Mouse (Mus musculus) left cerebral cortex, postnatal 10 days (tissue): Measurements from ENCODE around the gene Klhl22. TPM values are rescaled to one million over a fixed set of nuclear protein-coding genes. Genes with fewer than 3 reads are reported as not detected.
A peak's percentile ranks its signal among the peaks of the same experiment; 100 is the strongest.

Experiments
- DNase-seq, 2 experiments: peaks; one replicate each; pipeline ENCODE4 v3.0.0; 2021 to 2022; ENCODE audit warnings: low spot score in 2 of 2, mixed read lengths in 1 of 2; ENCODE audit errors: extremely low spot score in 1 of 2
- intact Hi-C: fragments of 180-260 bp; cut with DNase I; formaldehyde crosslinking; loops from one replicate; pipeline ENCODE4 v1.15.1; 2025
- total RNA-seq, 2 experiments: library from RNA; stranded (reverse); gene quantifications; 2 replicates each; pipeline ENCODE4 v1.2.3; 2021

Gene Klhl22
- total RNA-seq, 2 experiments from 2014 or later, result 96.5 to 101 TPM

DNA sequence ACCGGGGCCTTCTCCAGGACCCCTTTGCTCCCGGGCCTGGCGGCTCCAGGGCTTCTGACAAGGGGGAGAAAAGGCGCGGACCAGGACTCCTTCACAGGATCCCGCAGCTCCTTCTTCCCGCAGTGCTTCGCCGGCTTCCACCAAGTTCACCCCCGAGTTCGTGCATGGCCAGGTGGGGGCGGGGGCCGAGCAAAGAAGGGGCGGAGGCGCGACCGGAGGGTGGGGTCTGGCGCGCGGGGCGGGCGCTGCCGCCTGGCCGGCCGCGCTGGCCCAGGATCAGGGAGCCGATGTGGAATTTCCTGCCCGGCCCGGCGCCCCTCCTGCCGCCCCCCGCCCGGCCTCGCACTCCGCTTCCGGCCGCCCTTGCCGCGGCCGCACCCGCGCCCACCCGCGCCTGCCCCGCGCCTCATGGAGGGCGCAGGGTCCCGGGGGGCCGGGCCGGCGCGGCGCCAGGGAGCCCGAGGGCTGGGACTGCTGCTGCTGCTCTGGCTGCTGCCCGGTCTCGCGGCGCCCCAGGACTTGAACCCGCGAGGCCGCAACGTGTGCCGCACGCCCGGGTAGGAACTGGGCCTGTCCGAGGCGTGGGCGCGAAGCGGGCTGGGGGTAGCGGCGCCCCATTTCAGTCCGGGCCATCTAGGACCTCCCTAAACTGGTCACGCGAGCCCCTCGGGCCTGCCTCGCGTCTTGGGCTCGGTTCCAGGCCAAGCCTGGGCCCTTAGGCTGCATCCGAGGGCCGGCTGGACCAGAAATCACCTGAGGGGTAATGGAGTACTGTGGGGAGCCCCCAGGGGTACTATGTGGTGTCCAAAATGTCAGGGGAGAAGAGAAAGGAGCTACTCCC, 37.8 kb downstream of the Klhl22 start, which contains the start of gene Scarf2:
Gene Scarf2, plus strand, starts transcription at position 312 of the 841 bp plus-strand sequence.
- DNase-seq, result peak in 1 of 2 experiments; percentile 80
- intact Hi-C loops, result no loop called here

DNA sequence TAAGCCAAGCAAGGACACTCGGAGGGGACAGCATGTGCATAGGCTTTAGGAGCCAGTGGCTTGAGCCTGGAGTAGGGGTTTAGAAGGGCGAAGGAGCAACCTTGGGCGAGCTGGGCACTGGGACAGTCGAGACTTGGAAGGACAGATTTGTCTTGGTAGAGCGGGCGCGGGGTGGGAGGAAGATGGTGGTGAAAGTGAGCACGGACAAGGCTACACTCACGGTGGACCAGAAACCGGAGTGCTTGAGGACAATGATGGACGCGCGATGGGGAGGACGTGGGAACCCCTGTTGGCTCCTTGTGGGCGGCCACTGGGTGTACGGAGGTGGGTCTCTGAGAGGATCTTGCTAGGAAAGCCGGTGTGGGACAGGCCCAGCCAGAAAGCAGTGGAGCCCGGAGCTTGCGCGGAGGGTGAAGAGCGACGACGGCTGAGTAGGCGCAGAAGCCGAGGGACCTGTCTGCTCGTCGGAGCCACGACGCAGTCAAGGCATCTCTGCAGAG, 38.4 kb downstream of the Klhl22 start:
- intact Hi-C loops, result no loop called here
- no peak for DNase-seq

- intact Hi-C loops, result no loop called here
- DNase-seq, result peak in 1 of 2 experiments; percentile 82
Measured at GRCm38 (mm10) chr16:17798321-17799180, 39.1 kb downstream of the Klhl22 start.

GRCm38 (mm10) chr16:17799584-17799983, 40.2 kb downstream of the Klhl22 start:
- no peak for DNase-seq

GRCm38 (mm10) chr16:17801777-17802455, 42.5 kb downstream of the Klhl22 start:
- intact Hi-C loops, result no loop called here
- peak in 1 of 2 experiments; percentile 52 for DNase-seq

More at GRCm38 (mm10) chr16:17799584-17799983, 40.2 kb downstream of the Klhl22 start:
- intact Hi-C loops, result no loop called here

DNA sequence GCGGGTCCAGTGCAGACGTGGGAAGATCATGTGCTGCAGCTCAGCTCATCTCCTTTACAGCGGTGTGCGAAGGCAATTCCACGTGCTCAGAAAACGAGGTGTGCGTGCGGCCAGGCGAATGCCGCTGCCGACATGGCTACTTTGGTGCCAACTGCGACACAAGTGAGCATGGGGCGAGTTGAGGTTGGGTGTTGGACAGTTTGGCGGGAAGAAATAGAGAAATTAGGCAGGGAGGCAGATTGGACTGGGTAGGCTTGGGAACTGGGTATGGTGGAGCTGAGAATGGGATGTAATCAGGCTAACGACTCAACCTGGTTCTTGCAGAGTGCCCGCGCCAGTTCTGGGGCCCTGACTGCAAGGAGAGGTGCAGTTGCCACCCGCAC, 43.0 kb downstream of the Klhl22 start:
- intact Hi-C loops, result no loop called here
- DNase-seq, result no peak

GRCm38 (mm10) chr16:17802839-17803674, 43.6 kb downstream of the Klhl22 start:
- intact Hi-C loops, result no loop called here
- peak in 1 of 2 experiments; percentile 76 for DNase-seq

GRCm38 (mm10) chr16:17803675-17804448, 44.4 kb downstream of the Klhl22 start:
- intact Hi-C loops, result no loop called here

GRCm38 (mm10) chr16:17804449-17804912, 45.1 kb downstream of the Klhl22 start:
- DNase-seq, result peak in 1 of 2 experiments; percentile 42
- intact Hi-C loops, result no loop called here

More at GRCm38 (mm10) chr16:17803675-17804448, 44.4 kb downstream of the Klhl22 start:
- DNase-seq, result no peak

DNA sequence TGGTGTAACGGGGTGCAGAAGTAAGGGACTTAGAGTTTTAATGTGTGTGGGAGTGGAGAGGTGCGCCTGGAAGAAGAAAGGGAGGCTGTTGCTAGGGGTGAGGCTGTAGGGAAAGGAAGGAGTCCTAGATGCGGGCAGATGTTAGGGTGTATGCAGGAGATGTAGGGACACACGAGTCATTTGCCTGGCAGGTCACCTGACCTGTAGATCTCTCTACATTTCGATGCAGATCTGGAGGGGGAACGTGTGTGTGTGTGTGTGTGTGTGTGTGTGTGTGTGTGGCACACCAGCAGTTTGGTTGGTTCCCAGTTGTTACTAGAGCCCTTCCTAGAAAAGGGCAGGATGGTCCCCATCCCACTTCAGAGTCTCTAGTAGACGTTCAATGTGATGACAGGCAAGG, 45.6 kb downstream of the Klhl22 start:
- no peak for DNase-seq
- intact Hi-C loops, result loop anchor here (5.0 kb wide), 1 partner anchor 48 kb away; the partner anchor contains the start of gene Klhl22

- DNase-seq, result peak in 1 of 2 experiments; percentile 40
- intact Hi-C loops, result loop anchor here (5.0 kb wide), 1 partner anchor 49 kb away; the partner anchor contains the start of gene Klhl22
Measured at GRCm38 (mm10) chr16:17806581-17807191, 47.3 kb downstream of the Klhl22 start.

DNA sequence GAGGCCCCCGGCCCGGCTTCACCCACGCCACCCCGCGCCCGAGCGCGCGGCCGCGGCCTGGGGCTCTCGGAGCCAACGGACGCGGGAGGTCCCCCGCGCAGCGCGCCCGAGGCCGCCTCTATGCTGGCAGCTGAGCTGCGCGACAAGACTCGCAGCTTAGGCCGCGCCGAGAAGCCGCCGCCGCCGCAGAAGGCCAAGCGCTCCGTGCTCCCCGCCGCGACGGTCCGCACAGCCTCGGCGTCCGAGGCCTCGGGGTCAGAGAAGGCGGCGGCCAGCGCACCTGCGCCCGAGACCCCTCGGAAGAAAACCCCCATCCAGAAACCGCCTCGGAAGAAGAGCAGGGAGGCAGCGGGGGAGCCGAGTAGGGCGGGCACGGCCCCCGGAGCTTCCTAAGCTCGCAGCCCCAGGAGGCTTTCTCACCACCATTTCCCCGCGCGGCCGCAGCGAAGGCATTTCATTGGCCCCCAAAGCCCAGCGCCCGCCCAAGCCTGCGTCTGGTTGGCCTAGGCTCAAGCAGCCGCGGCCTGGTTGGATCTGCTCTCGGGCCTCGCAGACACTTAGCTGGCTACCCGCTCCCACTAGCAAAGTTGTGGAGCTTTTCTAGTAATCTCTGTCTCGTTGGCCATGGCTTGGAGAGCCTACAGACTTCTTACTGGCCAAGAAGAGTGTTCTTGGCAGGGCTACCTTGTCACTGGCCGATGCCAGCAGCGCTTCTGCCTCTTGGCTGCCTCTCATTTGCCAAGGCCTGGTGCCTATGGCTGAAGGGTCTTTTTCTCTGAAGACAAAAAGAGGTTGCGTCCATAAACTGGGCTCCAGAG, 48.0 kb downstream of the Klhl22 start:
- peak; percentile 83 to 91 for DNase-seq
- intact Hi-C loops, result loop anchor here (5.0 kb wide), 1 partner anchor 50 kb away; the partner anchor contains the start of gene Klhl22

GRCm38 (mm10) chr16:17809125-17809524, 49.7 kb downstream of the Klhl22 start:
- no peak for DNase-seq
- intact Hi-C loops, result loop anchor here (5.0 kb wide), 1 partner anchor 52 kb away; the partner anchor contains the start of gene Klhl22

DNA sequence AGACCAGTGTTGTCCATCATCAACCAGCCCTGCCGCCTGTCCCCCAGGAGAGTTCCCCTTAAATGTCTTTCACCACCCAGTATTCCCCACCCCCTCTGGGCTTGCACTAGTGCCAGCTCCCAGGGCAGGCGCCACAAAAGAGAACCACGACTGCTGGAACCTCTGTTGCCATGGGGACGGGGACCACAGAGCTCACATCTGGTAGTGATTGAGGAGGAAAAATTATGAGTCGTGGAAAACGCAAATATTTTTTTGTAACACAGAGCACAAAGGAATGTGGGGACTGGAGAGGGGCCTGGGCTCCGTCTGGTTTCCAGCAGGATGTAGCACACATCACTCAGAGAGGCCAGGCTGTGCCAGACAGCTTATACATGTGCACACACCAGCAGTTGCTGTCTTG, 50.3 kb downstream of the Klhl22 start:
- peak in 1 of 2 experiments; percentile 77 for DNase-seq
- intact Hi-C loops, result loop anchor here (5.0 to 10.0 kb wide), 3 partner anchors 52 to 252 kb away; partner anchors contain the start of genes Ccdc74a and Klhl22

GRCm38 (mm10) chr16:17812120-17812519, 52.7 kb downstream of the Klhl22 start:
- intact Hi-C loops, result loop anchor here (5.0 to 10.0 kb wide), 2 partner anchors 167 to 255 kb away; partner anchors contain the start of gene Ccdc74a
- no peak for DNase-seq
